Mouse (Mus musculus) ES-E14 (cell line): ENCODE results near the gene Uhrf1bp1l.

Experiments
- MAFK ChIP-seq: IDR thresholded peaks from 2 replicates; pipeline ENCODE4 v1.6.1; 2014; ENCODE audit warnings: mild to moderate bottlenecking, low read depth, low read length, inconsistent platforms; ENCODE audit not compliant: insufficient read depth
- ZC3H11A ChIP-seq: IDR thresholded peaks from 2 replicates; pipeline ENCODE4 v1.6.1; 2012; ENCODE audit warnings: low read depth, mild to moderate bottlenecking, inconsistent platforms, low read length, borderline replicate concordance
- ZNF384 ChIP-seq: IDR thresholded peaks from 2 replicates; pipeline ENCODE4 v1.6.1; 2012; ENCODE audit warnings: low read depth, low read length, inconsistent platforms

GRCm38 (mm10) chr10:89707397-89707796, 37.4 kb upstream of the Uhrf1bp1l start:
- TF ChIP-seq MAFK (no peak), ZNF384 (no peak), ZC3H11A (no peak)
